Comparison of ENCODE assay signal across 22 mouse cellular contexts in genomic region chr11:9436617-9437016, GRCm38 (mm10).
DNase-seq lines count a peak whose midpoint lies in the region; ATAC-seq lines count a peak whose summit lies in the region.
"Had no signal": no experiment of that assay in that cellular context is flagged by ENCODE, and none has a peak within 500 bp of the region (broad histone marks: within the 10 kb centered on the region; RNA-seq: fewer than 3 reads in every experiment).

No protein-coding gene starts in this region.

- no peaks in the 10 kb centered on the region for H3K27me3 ChIP-seq in forebrain, embryonic 13.5 days
- no peaks in the 10 kb centered on the region for H3K27me3 ChIP-seq in forebrain, embryonic 11.5 days (ENCODE audit: control insufficient read depth, insufficient read depth, low read length)
- no peaks in the 10 kb centered on the region for H3K27me3 ChIP-seq in forebrain, embryonic 15.5 days
- H3K27me3 ChIP-seq in forebrain, embryonic 10.5 days (ENCODE audit: poor library complexity, severe bottlenecking), result no peaks in the 10 kb centered on the region
- no peaks in the 10 kb centered on the region for H3K27me3 ChIP-seq in forebrain, embryonic 16.5 days (replicated peaks; ENCODE audit: control insufficient read depth, insufficient read depth, low read length)
- H3K27me3 ChIP-seq in embryonic facial prominence, embryonic 10.5 days (replicated peaks; ENCODE audit: low read depth, poor library complexity, severe bottlenecking), result no peaks in the 10 kb centered on the region
- H3K27me3 ChIP-seq: CH12.LX; embryonic facial prominence, embryonic 13.5 days; embryonic facial prominence, embryonic 15.5 days had no signal

- peak; percentile 57; the same call in 1 of the 2 replicates for ATAC-seq in forebrain, embryonic 13.5 days
- ATAC-seq in forebrain, embryonic 11.5 days (replicated peaks; ENCODE audit: low FRiP score), result no peak
- peak; percentile 30; the same call in 1 of the 2 replicates for ATAC-seq in forebrain, embryonic 15.5 days (replicated peaks)
- peak; percentile 67 for ATAC-seq in forebrain, embryonic 16.5 days
- ATAC-seq: CD4-positive, CD25-positive, alpha-beta regulatory T cell, adult 4 months had no signal

- H3K9ac ChIP-seq in forebrain, embryonic 13.5 days, result no peak overlapping the region
- H3K9ac ChIP-seq in forebrain, embryonic 11.5 days (ENCODE audit: low read length), result no peak overlapping the region
- no peak overlapping the region for H3K9ac ChIP-seq in forebrain, embryonic 15.5 days (replicated peaks)
- H3K9ac ChIP-seq in forebrain, embryonic 16.5 days (replicated peaks; ENCODE audit: low read depth, low read length), result no peak overlapping the region
- H3K9ac ChIP-seq: embryonic facial prominence, embryonic 13.5 days; embryonic facial prominence, embryonic 15.5 days had no signal

- no peaks in the 10 kb centered on the region for H3K9me3 ChIP-seq in forebrain, embryonic 13.5 days (replicated peaks)
- no peaks in the 10 kb centered on the region for H3K9me3 ChIP-seq in forebrain, embryonic 11.5 days (ENCODE audit: control insufficient read depth, low read length)
- no peaks in the 10 kb centered on the region for H3K9me3 ChIP-seq in forebrain, embryonic 15.5 days
- no peaks in the 10 kb centered on the region for H3K9me3 ChIP-seq in forebrain, embryonic 10.5 days
- H3K9me3 ChIP-seq in forebrain, embryonic 16.5 days (ENCODE audit: control insufficient read depth, low read length), result no peaks in the 10 kb centered on the region
- no peaks in the 10 kb centered on the region for H3K9me3 ChIP-seq in embryonic facial prominence, embryonic 10.5 days
- H3K9me3 ChIP-seq: embryonic facial prominence, embryonic 13.5 days; embryonic facial prominence, embryonic 15.5 days; G1E had no signal

- H3K27ac ChIP-seq in forebrain, embryonic 13.5 days, result no peak overlapping the region
- no peak overlapping the region for H3K27ac ChIP-seq in forebrain, embryonic 11.5 days (ENCODE audit: low read depth, low read length)
- no peak overlapping the region for H3K27ac ChIP-seq in forebrain, embryonic 15.5 days (replicated peaks)
- no peak overlapping the region for H3K27ac ChIP-seq in forebrain, embryonic 10.5 days
- no peak overlapping the region for H3K27ac ChIP-seq in forebrain, embryonic 16.5 days (ENCODE audit: low read length)
- no peak overlapping the region for H3K27ac ChIP-seq in embryonic facial prominence, embryonic 10.5 days (replicated peaks)
- H3K27ac ChIP-seq: embryonic facial prominence, embryonic 13.5 days; embryonic facial prominence, embryonic 15.5 days had no signal

- H3K36me3 ChIP-seq in forebrain, embryonic 13.5 days (ENCODE audit: poor library complexity, severe bottlenecking), result no peaks in the 10 kb centered on the region
- no peaks in the 10 kb centered on the region for H3K36me3 ChIP-seq in forebrain, embryonic 11.5 days (ENCODE audit: control insufficient read depth, insufficient read depth, low read length)
- no peaks in the 10 kb centered on the region for H3K36me3 ChIP-seq in forebrain, embryonic 15.5 days
- H3K36me3 ChIP-seq in forebrain, embryonic 10.5 days (replicated peaks), result no peaks in the 10 kb centered on the region
- H3K36me3 ChIP-seq in forebrain, embryonic 16.5 days (ENCODE audit: control insufficient read depth, insufficient read depth), result no peaks in the 10 kb centered on the region
- no peaks in the 10 kb centered on the region for H3K36me3 ChIP-seq in embryonic facial prominence, embryonic 10.5 days (replicated peaks)
- H3K36me3 ChIP-seq: embryonic facial prominence, embryonic 13.5 days; embryonic facial prominence, embryonic 15.5 days; G1E had no signal

- no peak overlapping the region for H3K4me2 ChIP-seq in forebrain, embryonic 13.5 days
- H3K4me2 ChIP-seq in forebrain, embryonic 11.5 days (ENCODE audit: low read depth, low read length, severe bottlenecking), result no peak overlapping the region
- no peak overlapping the region for H3K4me2 ChIP-seq in forebrain, embryonic 15.5 days (replicated peaks)
- no peak overlapping the region for H3K4me2 ChIP-seq in forebrain, embryonic 16.5 days (ENCODE audit: low read length)
- H3K4me2 ChIP-seq: embryonic facial prominence, embryonic 13.5 days; embryonic facial prominence, embryonic 15.5 days had no signal

- peaks cover 12% of the 10 kb centered on the region for H3K4me1 ChIP-seq in forebrain, embryonic 13.5 days
- H3K4me1 ChIP-seq in forebrain, embryonic 11.5 days (replicated peaks; ENCODE audit: control insufficient read depth, insufficient read depth, low read length), result no peaks in the 10 kb centered on the region
- H3K4me1 ChIP-seq in forebrain, embryonic 15.5 days, result peaks cover 6% of the 10 kb centered on the region
- no peaks in the 10 kb centered on the region for H3K4me1 ChIP-seq in forebrain, embryonic 10.5 days
- peaks cover 5% of the 10 kb centered on the region for H3K4me1 ChIP-seq in forebrain, embryonic 16.5 days (replicated peaks; ENCODE audit: control insufficient read depth, insufficient read depth, low read length)
- no peaks in the 10 kb centered on the region for H3K4me1 ChIP-seq in embryonic facial prominence, embryonic 10.5 days
- H3K4me1 ChIP-seq: embryonic facial prominence, embryonic 13.5 days; embryonic facial prominence, embryonic 15.5 days had no signal

- no peak for DNase-seq in forebrain, embryonic 11.5 days (ENCODE audit: low spot score)
- DNase-seq in forebrain, embryonic 10.5 days (ENCODE audit: extremely low spot score, low spot score), result no peak
- no peak for DNase-seq in layer of hippocampus, postnatal 36 days
- DNase-seq in embryonic facial prominence, embryonic 10.5 days (ENCODE audit: low spot score), result no peak
- DNase-seq: adrenal gland, adult 2 months; adrenal gland, postnatal 10 days; adrenal gland, postnatal 25 days; B cell, adult 2 months; cerebellum, adult 11-12 months; cerebellum, adult 2 months; cerebellum, adult 9-10 months; cerebellum, postnatal 10 days; cerebellum, postnatal 25 days had no signal

- H3K4me3 ChIP-seq in forebrain, embryonic 13.5 days, result no peak overlapping the region
- H3K4me3 ChIP-seq in forebrain, embryonic 11.5 days (ENCODE audit: low read depth, low read length), result no peak overlapping the region
- no peak overlapping the region for H3K4me3 ChIP-seq in forebrain, embryonic 15.5 days
- H3K4me3 ChIP-seq in forebrain, embryonic 10.5 days, result no peak overlapping the region
- H3K4me3 ChIP-seq in forebrain, embryonic 16.5 days (replicated peaks; ENCODE audit: low read length), result no peak overlapping the region
- H3K4me3 ChIP-seq in embryonic facial prominence, embryonic 10.5 days, result no peak overlapping the region
- H3K4me3 ChIP-seq: embryonic facial prominence, embryonic 13.5 days; embryonic facial prominence, embryonic 15.5 days; erythroblast, embryonic 14.5 days had no signal
